Mouse (Mus musculus) urinary bladder, postnatal 4 days (tissue): ENCODE measurements around the gene Fam84b.
A peak's percentile ranks its signal among the peaks of the same experiment; 100 is the strongest.

Source experiments
- DNase-seq, 2 experiments: peaks; one replicate each; pipeline ENCODE4 v3.0.0; 2021 to 2022; ENCODE audit warnings: low spot score in 2 of 2

Fam84b gene

DNA sequence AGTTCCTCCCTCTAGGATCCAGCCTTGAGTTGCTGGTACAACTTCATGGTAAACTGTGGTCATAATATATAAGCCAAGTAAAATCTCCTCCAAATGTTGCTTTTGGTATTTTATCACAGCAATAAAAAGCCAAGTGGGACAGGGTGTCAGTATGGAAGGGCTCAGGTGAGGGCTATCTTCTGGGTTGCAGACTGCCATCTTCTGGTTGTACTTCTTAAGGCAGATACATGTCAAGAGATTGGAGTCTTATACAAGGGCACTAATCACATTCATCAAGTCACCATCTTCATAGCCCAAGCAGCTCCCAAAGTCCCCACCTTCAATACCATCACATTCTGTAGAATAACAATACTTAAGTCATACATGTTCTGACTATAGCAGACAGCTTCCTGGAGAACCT is 21.0 kb downstream of the Fam84b start:
- no peak for DNase-seq

DNA sequence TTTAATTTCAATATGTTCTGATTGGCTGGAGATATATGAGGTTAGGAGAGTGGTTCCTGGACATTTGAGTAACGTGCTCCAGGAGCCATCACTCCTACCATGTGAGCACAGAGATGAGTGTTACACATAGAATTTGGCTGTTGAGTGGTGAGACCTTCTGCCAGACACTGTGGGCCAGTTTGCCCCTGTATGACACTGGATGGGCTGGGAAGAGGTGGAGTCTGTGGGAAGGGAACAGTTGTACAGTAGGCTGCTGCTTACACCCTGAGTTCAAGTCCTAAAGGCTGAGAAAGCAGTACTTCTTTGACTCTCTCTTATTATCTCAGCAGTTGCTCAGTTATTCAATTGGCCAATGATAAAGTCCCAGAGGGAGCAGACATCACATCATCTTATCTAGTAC is 27.4 kb downstream of the Fam84b start:
- no peak for DNase-seq

DNA sequence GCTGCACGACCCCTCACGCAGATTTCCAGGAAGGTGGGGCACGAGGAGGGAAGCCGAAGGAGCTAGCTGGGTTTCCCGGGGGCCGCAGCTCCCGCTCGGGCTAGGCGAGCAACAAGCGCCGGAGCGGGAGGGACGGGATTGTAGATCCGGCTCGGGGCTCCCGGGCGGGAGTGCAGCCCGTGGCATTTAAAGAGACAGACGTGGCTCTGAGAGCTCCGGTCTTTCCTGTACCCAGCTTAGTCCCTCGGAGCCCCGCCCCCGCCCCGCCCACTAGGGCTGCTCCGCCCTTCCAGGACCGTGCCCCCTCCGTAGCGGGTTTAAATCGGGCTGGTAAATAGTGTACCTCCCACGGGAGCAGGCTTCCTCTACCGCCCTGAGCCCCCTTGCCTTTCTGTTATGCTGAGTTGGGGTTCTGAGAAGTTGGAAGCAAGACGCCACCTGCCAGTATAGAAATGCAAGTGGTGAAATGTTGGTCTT is 28.8 kb downstream of the Fam84b start:
- DNase-seq, result peak; percentile 86 to 90

DNA sequence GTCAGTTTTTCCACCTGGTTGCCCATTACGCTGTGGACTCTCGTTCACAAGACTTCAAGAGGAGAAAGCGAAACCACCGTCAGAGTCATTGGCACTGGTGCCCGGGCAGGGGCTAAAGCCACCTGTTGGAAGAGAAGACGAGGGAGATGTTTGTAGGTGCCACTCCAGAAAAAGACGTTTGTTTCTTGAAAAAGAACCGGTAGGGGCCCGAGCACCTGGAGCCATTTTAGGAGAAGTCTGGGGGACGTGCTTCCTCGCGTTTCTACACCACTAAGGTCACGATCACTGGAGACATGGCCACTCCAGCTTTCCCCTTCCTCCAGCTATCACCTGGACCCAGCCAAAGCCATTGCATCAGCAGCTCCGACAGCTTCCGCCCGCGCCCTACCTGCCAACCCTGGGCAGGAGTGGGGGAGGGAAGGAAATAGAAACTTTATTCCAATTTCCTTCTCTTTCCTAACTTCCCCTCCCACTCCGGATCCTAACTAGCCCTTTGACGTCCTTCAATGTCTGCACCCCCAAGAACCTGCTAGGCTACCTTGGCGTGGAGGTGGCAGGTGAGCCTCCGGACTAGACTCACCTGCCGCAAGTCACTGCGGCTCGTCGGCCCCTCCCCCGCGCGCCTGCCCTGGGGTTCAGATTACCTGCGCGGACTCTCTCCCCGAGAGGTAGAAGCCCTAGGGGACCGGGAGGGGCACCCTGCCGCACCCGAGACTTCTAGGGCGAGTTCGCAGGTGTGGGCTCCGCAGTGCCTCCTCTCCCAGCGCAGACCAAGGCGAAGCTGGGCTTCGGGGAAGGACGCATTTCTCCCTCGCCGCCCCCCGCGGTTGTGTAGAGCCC is 29.5 kb downstream of the Fam84b start:
- DNase-seq, result peak; percentile 22 to 64

- no peak for DNase-seq
Observed at GRCm38 (mm10) chr15:60823620-60823869, 30.0 kb downstream of the Fam84b start.

DNA sequence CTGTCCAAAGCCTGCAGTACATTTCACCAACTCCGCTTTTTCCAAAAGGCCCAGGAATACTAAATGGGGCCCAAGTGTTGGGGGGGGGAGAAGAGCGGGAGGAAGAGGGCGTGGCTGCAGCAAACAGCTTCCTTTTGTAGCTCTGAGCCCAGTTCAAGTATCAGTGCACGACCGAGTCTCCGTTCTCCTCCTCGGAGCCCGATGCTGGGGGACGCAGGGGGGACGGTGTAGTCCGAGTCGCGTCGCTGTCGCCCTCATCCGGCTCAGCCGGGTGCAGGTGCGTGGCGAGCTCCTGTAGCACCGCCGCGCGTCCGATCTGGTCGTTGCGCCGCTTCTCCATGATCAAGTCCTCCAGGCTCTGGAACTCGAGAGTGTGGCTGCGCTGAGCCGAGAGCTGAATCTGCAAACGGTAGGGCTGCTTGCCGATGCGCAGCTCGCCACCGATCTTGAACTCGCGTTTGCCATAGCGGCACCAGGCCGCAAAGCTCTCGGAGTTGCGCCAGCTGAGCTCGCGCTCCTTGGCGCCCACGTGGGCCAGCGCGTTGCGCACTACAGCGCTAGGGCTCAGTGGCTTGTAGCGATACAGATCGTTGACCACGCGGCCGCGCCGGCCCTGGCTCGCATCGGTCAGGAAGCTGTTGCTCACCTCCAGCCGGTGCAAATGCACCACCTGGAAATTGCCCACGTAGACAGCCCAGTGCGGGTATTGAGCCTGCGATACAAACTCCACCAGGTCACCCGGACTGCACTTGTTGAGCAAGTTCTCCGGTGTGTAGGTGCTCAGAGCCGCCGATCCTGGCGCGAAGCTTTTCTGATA is 30.6 kb downstream of the Fam84b start:
- peak; percentile 61 to 70 for DNase-seq

GRCm38 (mm10) chr15:60822101-60822802 is 31.3 kb downstream of the Fam84b start:
- peak in 1 of 2 experiments; percentile 30 for DNase-seq

- no peak for DNase-seq
Observed at GRCm38 (mm10) chr15:60818500-60818899, 35.1 kb downstream of the Fam84b start.

- DNase-seq, result no peak
Observed at GRCm38 (mm10) chr15:60816478-60816877, 37.1 kb downstream of the Fam84b start.

- DNase-seq, result no peak
Observed at GRCm38 (mm10) chr15:60814542-60814941, 39.0 kb downstream of the Fam84b start.

GRCm38 (mm10) chr15:60793041-60793673 is 60.4 kb downstream of the Fam84b start:
- no peak for DNase-seq

- no peak for DNase-seq
Observed at GRCm38 (mm10) chr15:60789084-60789483, 64.5 kb downstream of the Fam84b start.

- no peak for DNase-seq
Observed at GRCm38 (mm10) chr15:60783761-60784160, 69.8 kb downstream of the Fam84b start.

- no peak for DNase-seq
Observed at GRCm38 (mm10) chr15:60779531-60779973, 74.0 kb downstream of the Fam84b start.

- no peak for DNase-seq
Observed at GRCm38 (mm10) chr15:60779063-60779462, 74.5 kb downstream of the Fam84b start.
